Mouse (Mus musculus) liver, embryonic 15.5 days (tissue): ENCODE measurements at regions not wholly inside any gene's neighbourhood (a gene's known extent, or its start where the extent isn't known, plus 50 kb on each side); places are given as distances from the start of the nearest gene placed in this dataset.

Source experiments
- ATAC-seq: fragments of 200-750 bp; cut with Nextera tagmentation; 2 replicates; pipeline ENCODE4 v1.8.0; 2017; ENCODE audit warnings: moderate number of reproducible peaks, mild to moderate bottlenecking, moderate library complexity; ENCODE audit not compliant: insufficient read depth
- H3K27ac ChIP-seq: fragments of 300-500 bp; sonication (generic); replicated peaks from 2 replicates; pipeline ENCODE4 v1.5.1; 2015; ENCODE audit warnings: mild to moderate bottlenecking, inconsistent platforms
- H3K27me3 ChIP-seq: fragments of 300-500 bp; sonication (generic); 2 replicates; pipeline ENCODE4 v1.6.1; 2015; ENCODE audit warnings: mild to moderate bottlenecking, inconsistent platforms
- H3K36me3 ChIP-seq: fragments of 300-500 bp; sonication (generic); replicated peaks from 2 replicates; pipeline ENCODE4 v1.6.1; 2015; ENCODE audit warnings: moderate library complexity, mild to moderate bottlenecking, inconsistent platforms
- H3K4me1 ChIP-seq: fragments of 300-500 bp; sonication (generic); replicated peaks from 2 replicates; pipeline ENCODE4 v1.6.1; 2015; ENCODE audit warnings: inconsistent platforms
- H3K4me2 ChIP-seq: fragments of 300-500 bp; sonication (generic); 2 replicates; pipeline ENCODE4 v1.6.1; 2015; ENCODE audit warnings: moderate library complexity, mild to moderate bottlenecking, inconsistent platforms
- H3K4me3 ChIP-seq: fragments of 300-500 bp; sonication (generic); replicated peaks from 2 replicates; pipeline ENCODE4 v1.5.1; 2015; ENCODE audit warnings: mild to moderate bottlenecking, inconsistent platforms
- H3K9ac ChIP-seq: fragments of 300-500 bp; sonication (generic); 2 replicates; pipeline ENCODE4 v1.6.1; 2015; ENCODE audit warnings: moderate library complexity, mild to moderate bottlenecking, inconsistent platforms
- H3K9me3 ChIP-seq: fragments of 300-500 bp; sonication (generic); replicated peaks from 2 replicates; pipeline ENCODE4 v1.6.1; 2016; ENCODE audit warnings: inconsistent platforms
- WGBS: fragments of 180-500 bp; shearing (Covaris S2); methylation state at CpG from one replicate; pipeline ENCODE4 v1.1.7; 2015; ENCODE audit warnings: mixed read lengths; ENCODE audit not compliant: insufficient replicate concordance; 5-methylcytosine and 5-hydroxymethylcytosine counted together

- Histone ChIP-seq H3K4me1 (no peaks in the 10 kb centered on the region), H3K27ac (no peak overlapping the region), H3K4me3 (no peak overlapping the region), H3K4me2 (no peak overlapping the region), H3K9me3 (no peaks in the 10 kb centered on the region), H3K9ac (no peak overlapping the region), H3K36me3 (no peaks in the 10 kb centered on the region), H3K27me3 (no peaks in the 10 kb centered on the region)
- 64% methylated on average over 6 of the region's 6 CpGs for WGBS
- no peak for ATAC-seq
These were observed 87.7 kb downstream of the Fam43a start for GRCm38 (mm10) chr16:30687225-30687624.

- Histone ChIP-seq H3K4me1 (no peaks in the 10 kb centered on the region), H3K4me2 (no peak overlapping the region), H3K27me3 (no peaks in the 10 kb centered on the region), H3K4me3 (no peak overlapping the region), H3K9ac (no peak overlapping the region), H3K27ac (no peak overlapping the region), H3K36me3 (no peaks in the 10 kb centered on the region), H3K9me3 (no peaks in the 10 kb centered on the region)
- ATAC-seq: no peak
- WGBS: 65% methylated on average over 8 of the region's 8 CpGs
These were observed 88.2 kb downstream of the Fam43a start for GRCm38 (mm10) chr16:30687682-30688081.

DNA sequence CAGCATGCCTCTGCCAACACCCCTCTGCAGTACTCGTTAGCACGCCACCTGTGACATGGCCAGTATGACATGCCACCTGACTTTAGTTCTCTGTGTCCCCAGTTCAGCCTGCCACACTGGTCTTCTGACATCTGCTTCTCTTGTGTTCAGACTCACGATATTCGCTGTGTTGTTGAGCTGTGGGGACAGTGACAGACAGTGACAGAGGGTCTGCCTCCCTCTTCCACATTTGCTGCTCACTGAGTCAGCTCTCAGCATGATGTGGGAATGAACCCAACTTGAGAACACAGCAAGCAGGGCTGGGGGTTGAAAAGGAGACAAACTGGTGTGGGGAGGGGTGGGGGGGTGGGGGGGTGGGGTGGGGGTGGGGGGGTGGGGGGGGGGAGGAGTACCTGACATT lies 91.0 kb downstream of the Fam43a start:
- no peaks in the 10 kb centered on the region for H3K27me3 ChIP-seq
- no peak overlapping the region for H3K27ac ChIP-seq
- WGBS: 58% methylated on average over 4 of the region's 4 CpGs

GRCm38 (mm10) chr16:30691964-30692363 lies 92.4 kb downstream of the Fam43a start:
- no peaks in the 10 kb centered on the region for H3K4me1 ChIP-seq
- no peaks in the 10 kb centered on the region for H3K27me3 ChIP-seq
- ATAC-seq: no peak
- H3K9me3 ChIP-seq: no peaks in the 10 kb centered on the region
- H3K4me2 ChIP-seq: no peak overlapping the region
- H3K9ac ChIP-seq: no peak overlapping the region
- WGBS: 65% methylated on average over 15 of the region's 15 CpGs
- no peak overlapping the region for H3K4me3 ChIP-seq
- H3K27ac ChIP-seq: no peak overlapping the region
- H3K36me3 ChIP-seq: no peaks in the 10 kb centered on the region

More for the DNA sequence above, 91.0 kb downstream of the Fam43a start:
- Histone ChIP-seq H3K4me2 (no peak overlapping the region), H3K4me1 (no peaks in the 10 kb centered on the region), H3K9me3 (no peaks in the 10 kb centered on the region), H3K36me3 (no peaks in the 10 kb centered on the region), H3K4me3 (no peak overlapping the region), H3K9ac (no peak overlapping the region)
- no peak for ATAC-seq

- WGBS: 45% methylated on average over 5 of the region's 5 CpGs
- H3K4me3 ChIP-seq: no peak overlapping the region
- no peak overlapping the region for H3K9ac ChIP-seq
- no peak overlapping the region for H3K4me2 ChIP-seq
- H3K4me1 ChIP-seq: no peaks in the 10 kb centered on the region
- no peaks in the 10 kb centered on the region for H3K27me3 ChIP-seq
- no peaks in the 10 kb centered on the region for H3K36me3 ChIP-seq
- no peak overlapping the region for H3K27ac ChIP-seq
- no peaks in the 10 kb centered on the region for H3K9me3 ChIP-seq
- ATAC-seq: no peak
These were observed 93.1 kb downstream of the Fam43a start for GRCm38 (mm10) chr16:30692541-30693141.

GRCm38 (mm10) chr16:30693206-30693605 lies 93.7 kb downstream of the Fam43a start:
- Histone ChIP-seq H3K36me3 (no peaks in the 10 kb centered on the region), H3K9me3 (no peaks in the 10 kb centered on the region), H3K4me3 (no peak overlapping the region), H3K4me1 (no peaks in the 10 kb centered on the region), H3K27me3 (no peaks in the 10 kb centered on the region), H3K27ac (no peak overlapping the region), H3K9ac (no peak overlapping the region), H3K4me2 (no peak overlapping the region)
- 61% methylated on average over 3 of the region's 3 CpGs for WGBS
- no peak for ATAC-seq

DNA sequence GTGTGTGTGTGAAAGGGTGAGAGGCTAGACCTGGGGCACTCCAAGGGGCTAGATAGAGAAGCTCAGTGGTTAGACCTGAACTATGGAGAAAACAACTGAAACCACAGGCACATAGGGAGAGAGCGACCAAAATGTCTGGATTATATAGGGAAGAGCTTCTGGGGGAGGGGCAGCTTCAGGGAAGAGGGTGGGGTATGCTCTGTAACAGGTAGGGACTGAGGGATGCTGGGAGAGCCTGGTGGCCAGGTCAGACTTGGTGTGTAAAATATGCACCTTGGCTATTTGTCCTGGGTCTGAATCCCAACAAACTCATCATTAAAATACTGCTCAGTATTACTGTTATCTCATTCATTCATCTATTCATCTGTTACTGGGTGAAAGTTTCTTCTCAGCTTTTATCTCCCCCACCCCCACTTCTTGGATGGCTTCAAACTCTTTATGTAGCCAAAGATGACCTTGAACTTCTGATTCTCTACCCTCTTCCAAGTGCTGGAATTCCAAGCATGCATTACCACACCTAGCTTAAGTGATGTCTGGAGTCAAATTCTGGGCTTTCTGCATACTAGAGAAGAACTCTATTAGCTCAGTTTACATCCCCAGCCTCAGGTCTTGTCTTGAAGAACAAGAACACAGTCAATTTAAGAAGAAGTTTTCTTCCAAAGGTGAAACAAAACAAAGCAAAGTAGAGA lies 94.5 kb downstream of the Fam43a start:
- WGBS: 67% methylated on average over 1 of the region's 1 CpGs
- Histone ChIP-seq H3K4me3 (no peak overlapping the region), H3K27ac (no peak overlapping the region), H3K36me3 (no peaks in the 10 kb centered on the region), H3K4me2 (no peak overlapping the region), H3K9me3 (no peaks in the 10 kb centered on the region), H3K9ac (no peak overlapping the region), H3K4me1 (no peaks in the 10 kb centered on the region), H3K27me3 (no peaks in the 10 kb centered on the region)
- ATAC-seq: no peak

DNA sequence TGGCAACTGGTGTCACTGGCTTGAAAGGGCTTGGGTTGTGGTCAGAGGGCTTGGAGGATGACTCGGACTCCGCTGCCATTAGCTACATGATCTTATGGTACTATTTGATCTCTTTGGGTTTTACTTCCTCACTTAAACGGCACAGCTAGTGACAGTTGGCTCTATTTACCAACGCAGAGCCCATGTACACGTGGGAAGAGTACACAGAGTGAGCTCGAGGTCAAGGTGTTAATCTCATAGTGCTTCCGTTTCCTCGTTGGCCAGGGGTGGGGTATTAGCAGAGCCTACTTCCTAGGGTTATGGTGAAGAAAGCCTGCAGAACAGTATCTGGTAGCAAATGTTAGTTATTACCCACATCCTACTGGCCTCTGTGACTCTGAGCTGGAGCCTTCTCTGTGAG lies 96.2 kb downstream of the Fam43a start:
- Histone ChIP-seq H3K27me3 (no peaks in the 10 kb centered on the region), H3K36me3 (no peaks in the 10 kb centered on the region), H3K27ac (no peak overlapping the region), H3K4me3 (no peak overlapping the region), H3K9ac (no peak overlapping the region), H3K9me3 (no peaks in the 10 kb centered on the region), H3K4me2 (no peak overlapping the region), H3K4me1 (no peaks in the 10 kb centered on the region)
- WGBS: 37% methylated on average over 8 of the region's 8 CpGs
- no peak for ATAC-seq

- Histone ChIP-seq H3K4me2 (no peak overlapping the region), H3K27me3 (no peaks in the 10 kb centered on the region), H3K27ac (no peak overlapping the region), H3K4me1 (no peaks in the 10 kb centered on the region), H3K4me3 (no peak overlapping the region), H3K9me3 (no peaks in the 10 kb centered on the region), H3K9ac (no peak overlapping the region), H3K36me3 (no peaks in the 10 kb centered on the region)
- ATAC-seq: no peak
- WGBS: 62% methylated on average over 4 of the region's 4 CpGs
These were observed 97.7 kb downstream of the Fam43a start for GRCm38 (mm10) chr16:30697209-30697608.

- ATAC-seq: no peak
- no peaks in the 10 kb centered on the region for H3K36me3 ChIP-seq
- no peak overlapping the region for H3K9ac ChIP-seq
- H3K27ac ChIP-seq: no peak overlapping the region
- H3K9me3 ChIP-seq: no peaks in the 10 kb centered on the region
- no peak overlapping the region for H3K4me2 ChIP-seq
- H3K4me1 ChIP-seq: no peaks in the 10 kb centered on the region
- H3K27me3 ChIP-seq: no peaks in the 10 kb centered on the region
- H3K4me3 ChIP-seq: no peak overlapping the region
- 53% methylated on average over 2 of the region's 2 CpGs for WGBS
These were observed 98.3 kb downstream of the Fam43a start for GRCm38 (mm10) chr16:30697806-30698205.

GRCm38 (mm10) chr16:30703831-30704230 lies 104.3 kb downstream of the Fam43a start:
- Histone ChIP-seq H3K4me3 (no peak overlapping the region), H3K4me1 (no peaks in the 10 kb centered on the region), H3K27ac (no peak overlapping the region), H3K9ac (no peak overlapping the region), H3K27me3 (no peaks in the 10 kb centered on the region), H3K4me2 (no peak overlapping the region), H3K9me3 (no peaks in the 10 kb centered on the region), H3K36me3 (no peaks in the 10 kb centered on the region)
- no peak for ATAC-seq
- 76% methylated on average over 8 of the region's 8 CpGs for WGBS

DNA sequence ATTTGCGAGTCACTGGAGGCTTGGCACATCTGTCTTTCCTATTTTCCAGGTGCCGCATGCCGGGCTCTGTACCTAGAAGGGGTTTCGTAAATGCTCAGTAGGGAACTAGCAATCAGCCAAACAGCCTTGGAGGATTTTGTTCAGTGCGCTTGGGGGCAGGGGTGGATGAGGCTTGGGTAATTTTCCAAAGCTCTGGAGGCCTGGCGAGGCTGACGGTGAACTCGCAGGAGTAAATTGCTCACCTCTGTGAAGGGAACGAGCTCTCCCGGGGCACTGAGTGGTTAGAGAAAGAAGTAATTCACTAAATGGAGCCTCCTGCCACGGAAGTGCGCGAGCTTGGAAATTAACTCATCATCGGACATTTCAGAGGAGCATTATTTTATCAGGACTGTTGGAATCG lies 110.0 kb downstream of the Fam43a start:
- WGBS: 74% methylated on average over 15 of the region's 15 CpGs
- H3K4me1 ChIP-seq: no peaks in the 10 kb centered on the region
- H3K4me2 ChIP-seq: no peak overlapping the region
- no peaks in the 10 kb centered on the region for H3K27me3 ChIP-seq
- no peaks in the 10 kb centered on the region for H3K36me3 ChIP-seq
- H3K9me3 ChIP-seq: no peaks in the 10 kb centered on the region
- no peak overlapping the region for H3K4me3 ChIP-seq
- H3K9ac ChIP-seq: no peak overlapping the region
- no peak for ATAC-seq
- H3K27ac ChIP-seq: no peak overlapping the region
